1 mouse cellular context compared by ENCODE assay signal in the genomic region with DNA sequence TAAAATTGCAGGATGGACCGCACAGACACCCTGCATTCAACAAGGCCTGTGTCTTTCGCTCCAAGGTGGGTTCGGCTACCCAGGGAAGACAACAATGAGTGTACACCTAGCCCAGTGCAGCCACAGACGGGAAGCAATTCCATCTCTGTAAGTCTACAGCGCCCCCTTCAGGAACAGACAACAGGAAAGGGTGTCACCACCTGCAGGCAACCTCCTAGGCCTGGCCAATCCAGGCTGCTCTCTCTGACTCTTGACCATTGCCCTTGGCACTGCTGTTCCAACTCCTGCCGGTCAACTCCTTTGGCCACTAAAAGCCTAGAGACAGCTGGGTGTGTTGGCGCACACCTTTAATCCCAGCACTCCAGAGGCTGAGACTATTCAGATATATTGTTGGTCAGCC.
TF ChIP-seq lines count a peak whose summit lies in the region.

No protein-coding gene starts in this region.

TF ChIP-seq in MEL, 35 proteins besides CTCF, POLR2A, EP300 and RAD21 (continued from another document):
- no peak for TF ChIP-seq USF2 (IDR thresholded peaks at IDR 0.05; ENCODE audit: borderline replicate concordance in 1 of 2, insufficient read depth in 1 of 2, low read depth in 1 of 2, low read length in 2 of 2)
- TF ChIP-seq ZNF384 (IDR thresholded peaks at IDR 0.05; ENCODE audit: low read depth, low read length): no peak
- peak; percentile 38 for TF ChIP-seq ZC3H11A (IDR thresholded peaks at IDR 0.05; ENCODE audit: low read depth, low read length)
TF ChIP-seq in MEL: peak in this region for 2.
